Mouse (Mus musculus): ENCODE results near the gene Ccdc71. TPM values are rescaled to one million over a fixed set of nuclear protein-coding genes. Genes with fewer than 3 reads are reported as not detected.

Gene Ccdc71
- polyA plus RNA-seq, 1 experiment from 2014 or later, result 42.2 TPM

DNA sequence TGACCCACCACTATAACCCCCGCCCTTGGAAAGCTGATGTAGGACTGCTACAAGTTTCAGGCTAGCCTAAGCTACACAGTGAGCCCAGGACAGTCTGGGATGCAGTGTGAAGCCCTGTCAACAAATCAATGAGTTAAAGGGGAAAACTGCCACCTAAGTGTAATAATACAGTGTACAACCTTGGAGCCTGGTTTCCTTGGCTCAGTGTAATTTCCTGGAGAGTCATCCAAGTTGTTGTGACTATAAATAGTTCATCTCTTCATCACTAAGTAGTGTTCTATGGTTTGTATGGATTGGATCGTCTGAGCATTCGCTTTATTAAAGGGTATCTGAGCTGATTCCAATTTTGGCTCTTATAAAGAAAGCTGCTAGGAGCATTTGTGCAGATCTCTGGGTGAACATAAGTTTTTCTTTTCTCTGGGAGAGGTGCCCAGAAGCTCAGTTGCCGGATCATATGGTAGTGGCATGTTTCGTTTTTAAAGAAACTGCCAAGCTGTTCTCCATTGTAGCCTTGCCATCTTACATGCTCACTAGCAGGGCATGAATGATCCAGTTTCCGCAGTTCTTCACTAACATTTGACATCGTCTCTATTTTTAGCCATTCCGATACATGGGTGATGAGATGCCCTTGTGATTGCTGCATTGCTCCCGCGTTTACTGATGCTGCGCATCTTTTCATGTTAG lies 18.9 kb upstream of the Ccdc71 start:
- no peaks in the 10 kb centered on the region for H3K4me1 ChIP-seq (ENCODE audit: control insufficient read depth, insufficient read depth, low read length)
- H3K36me3 ChIP-seq (ENCODE audit: control insufficient read depth, insufficient read depth, low read length), result no peaks in the 10 kb centered on the region
- DNase-seq (ENCODE audit: low spot score) (peak; percentile 40), ATAC-seq (ENCODE audit: low read depth) (no peak)
- WGBS, result 76% methylated on average over 11 of the region's 11 CpGs
- H3K4me3 ChIP-seq (ENCODE audit: low read depth, low read length), result no peak overlapping the region
- no peak overlapping the region for H3K27ac ChIP-seq (replicated peaks; ENCODE audit: low read depth, low read length)
- H3K9me3 ChIP-seq (ENCODE audit: control insufficient read depth, low read length), result no peaks in the 10 kb centered on the region
- no peaks in the 10 kb centered on the region for H3K27me3 ChIP-seq (replicated peaks; ENCODE audit: control insufficient read depth, insufficient read depth, low read length)
- no peak overlapping the region for H3K4me2 ChIP-seq (ENCODE audit: low read depth, low read length)
- H3K9ac ChIP-seq (ENCODE audit: low read depth, low read length), result no peak overlapping the region

DNA sequence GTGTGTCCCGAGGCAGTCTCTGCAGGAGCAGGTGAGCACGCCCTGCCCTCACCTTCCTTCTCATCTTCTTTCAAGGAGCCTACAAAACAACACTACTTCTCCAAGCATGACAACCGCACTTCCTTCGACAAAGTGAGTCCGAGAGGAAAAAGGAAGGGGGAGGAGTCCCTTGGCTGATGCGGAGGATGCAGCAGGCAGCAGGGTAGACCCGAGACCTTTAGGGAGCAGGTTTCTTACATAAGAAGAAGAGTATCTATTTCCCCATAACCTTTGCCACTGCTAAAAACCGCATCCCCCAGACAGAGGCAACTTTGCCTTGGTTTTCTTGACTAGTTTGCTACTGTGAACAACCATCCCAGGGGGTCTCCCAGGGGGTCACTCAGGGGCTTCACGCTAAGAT lies 15.2 kb upstream of the Ccdc71 start:
- H3K9me3 ChIP-seq (ENCODE audit: control insufficient read depth, low read length), result no peaks in the 10 kb centered on the region
- ATAC-seq (ENCODE audit: low read depth), result no peak
- WGBS, result 60% methylated on average over 9 of the region's 9 CpGs
- H3K27me3 ChIP-seq (replicated peaks; ENCODE audit: control insufficient read depth, insufficient read depth, low read length), result no peaks in the 10 kb centered on the region
- peaks cover 10% of the 10 kb centered on the region for H3K4me1 ChIP-seq (ENCODE audit: control insufficient read depth, insufficient read depth, low read length)
- no peak overlapping the region for H3K27ac ChIP-seq (replicated peaks; ENCODE audit: low read depth, low read length)
- H3K4me2 ChIP-seq (ENCODE audit: low read depth, low read length), result no peak overlapping the region
- H3K4me3 ChIP-seq (ENCODE audit: low read depth, low read length), result no peak overlapping the region
- peaks cover 16% of the 10 kb centered on the region for H3K36me3 ChIP-seq (ENCODE audit: control insufficient read depth, insufficient read depth, low read length)
- no peak overlapping the region for H3K9ac ChIP-seq (ENCODE audit: low read depth, low read length)
- DNase-seq (ENCODE audit: low spot score), result no peak

DNA sequence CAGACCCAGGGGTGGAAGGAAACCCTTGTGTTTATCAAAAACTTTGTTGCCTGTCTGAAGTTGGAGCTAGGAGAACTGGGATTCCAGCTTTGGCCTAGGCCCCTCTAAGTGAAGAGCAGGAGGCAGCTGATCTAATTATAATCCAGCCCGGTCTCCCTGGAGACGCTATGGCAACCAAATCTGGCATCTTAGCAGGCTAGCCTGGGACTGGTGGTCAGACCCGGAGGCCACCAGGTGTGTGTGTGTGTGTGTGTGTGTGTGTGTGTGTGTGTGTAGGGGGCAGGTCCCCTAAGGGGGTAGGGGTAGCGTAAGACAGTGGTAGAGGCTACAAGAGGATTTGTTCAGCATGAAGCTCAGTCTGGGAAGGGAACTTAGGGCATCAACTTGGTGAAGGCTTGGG lies 10.5 kb upstream of the Ccdc71 start:
- H3K9ac ChIP-seq (ENCODE audit: low read depth, low read length), result peak overlapping the region; percentile 41; the same call in 1 of the 2 replicates
- ATAC-seq (ENCODE audit: low read depth) (peak; percentile 17; the same call in 1 of the 2 replicates), DNase-seq (ENCODE audit: low spot score) (peak; percentile 77)
- peaks cover 36% of the 10 kb centered on the region for H3K4me1 ChIP-seq (ENCODE audit: control insufficient read depth, insufficient read depth, low read length)
- peaks cover 16% of the 10 kb centered on the region for H3K36me3 ChIP-seq (ENCODE audit: control insufficient read depth, insufficient read depth, low read length)
- H3K9me3 ChIP-seq (ENCODE audit: control insufficient read depth, low read length), result no peaks in the 10 kb centered on the region
- WGBS, result 33% methylated on average over 4 of the region's 4 CpGs
- no peaks in the 10 kb centered on the region for H3K27me3 ChIP-seq (replicated peaks; ENCODE audit: control insufficient read depth, insufficient read depth, low read length)
- H3K27ac ChIP-seq (replicated peaks; ENCODE audit: low read depth, low read length), result peak overlapping the region; percentile 45; the same call in 1 of the 2 replicates
- H3K4me3 ChIP-seq (ENCODE audit: low read depth, low read length), result peak overlapping the region; percentile 6; the same call in 1 of the 2 replicates
- peak overlapping the region; percentile 78 for H3K4me2 ChIP-seq (ENCODE audit: low read depth, low read length)

DNA sequence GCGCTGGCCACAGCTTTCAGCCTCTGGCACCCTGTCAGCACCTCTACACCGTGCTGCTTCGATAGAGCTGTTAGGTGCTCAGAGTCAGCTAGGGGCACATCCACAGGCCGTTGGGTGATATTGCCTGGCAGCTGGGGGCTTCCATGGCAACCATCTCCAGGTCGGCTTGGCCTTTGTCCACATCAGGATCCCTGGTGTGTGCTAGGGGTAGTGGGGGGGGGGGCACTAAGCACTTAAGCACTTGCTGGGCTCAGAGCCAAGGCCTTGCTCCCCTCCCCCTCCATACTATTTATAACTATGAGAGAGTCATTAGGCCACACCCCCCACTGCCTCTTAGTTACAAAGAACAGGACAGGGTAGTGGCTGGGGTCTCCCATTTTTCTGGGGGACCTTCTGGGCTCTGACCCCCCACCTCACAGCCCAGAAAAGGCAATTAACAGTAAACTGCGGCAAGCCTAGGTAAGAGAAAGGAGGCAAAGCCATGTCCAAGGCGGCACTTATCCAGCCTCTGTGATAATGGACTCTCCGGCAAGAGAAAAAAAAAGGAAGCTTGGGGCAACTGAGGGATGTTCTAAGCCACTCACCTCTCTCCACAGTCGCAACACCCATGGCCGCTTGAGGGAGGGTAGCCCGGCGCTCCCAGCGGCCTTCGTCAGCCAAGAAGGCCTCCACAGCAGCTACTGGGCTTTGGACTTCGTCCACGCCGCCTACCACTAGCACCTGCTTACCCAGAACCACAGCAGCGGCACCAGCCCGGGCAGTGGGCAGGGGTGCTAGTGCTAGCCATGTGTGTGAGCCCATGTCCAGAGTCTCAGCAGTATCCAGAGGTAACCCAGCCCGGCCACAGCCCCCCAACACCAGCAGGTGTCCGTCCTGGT lies 9.8 kb upstream of the Ccdc71 start:
- H3K4me2 ChIP-seq (ENCODE audit: low read depth, low read length), result peak overlapping the region; percentile 78
- peak overlapping the region; percentile 41; the same call in 1 of the 2 replicates for H3K9ac ChIP-seq (ENCODE audit: low read depth, low read length)
- peaks cover 16% of the 10 kb centered on the region for H3K36me3 ChIP-seq (ENCODE audit: control insufficient read depth, insufficient read depth, low read length)
- peak; percentile 58 for ATAC-seq (ENCODE audit: low read depth)
- peak overlapping the region; percentile 60; the same call in 1 of the 2 replicates for H3K4me3 ChIP-seq (ENCODE audit: low read depth, low read length)
- DNase-seq (ENCODE audit: low spot score), result peak; percentile 90
- H3K27me3 ChIP-seq (replicated peaks; ENCODE audit: control insufficient read depth, insufficient read depth, low read length), result no peaks in the 10 kb centered on the region
- no peaks in the 10 kb centered on the region for H3K9me3 ChIP-seq (ENCODE audit: control insufficient read depth, low read length)
- H3K4me1 ChIP-seq (ENCODE audit: control insufficient read depth, insufficient read depth, low read length), result peaks cover 36% of the 10 kb centered on the region
- WGBS, result 59% methylated on average over 18 of the region's 21 CpGs
- peak overlapping the region; percentile 52 for H3K27ac ChIP-seq (replicated peaks; ENCODE audit: low read depth, low read length)

DNA sequence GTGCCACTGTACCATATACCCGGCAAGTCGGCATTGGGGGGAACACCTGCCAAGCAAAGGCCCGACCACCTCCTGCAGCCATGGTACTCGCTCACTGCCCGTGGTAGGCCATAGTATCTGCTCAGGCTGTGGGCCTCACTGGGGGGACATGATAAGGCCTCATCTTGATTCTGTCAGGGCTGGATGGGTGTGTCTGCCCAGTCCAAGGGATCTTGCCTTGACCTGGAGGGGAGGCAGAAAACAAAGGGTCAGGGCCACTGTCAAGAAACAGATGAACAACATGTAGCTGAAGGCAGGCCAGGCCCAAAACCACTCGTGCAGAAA lies 9.2 kb upstream of the Ccdc71 start:
- no peaks in the 10 kb centered on the region for H3K27me3 ChIP-seq (replicated peaks; ENCODE audit: control insufficient read depth, insufficient read depth, low read length)
- no peaks in the 10 kb centered on the region for H3K9me3 ChIP-seq (ENCODE audit: control insufficient read depth, low read length)
- DNase-seq (ENCODE audit: low spot score) (no peak), ATAC-seq (ENCODE audit: low read depth) (no peak)
- WGBS, result 74% methylated on average over 6 of the region's 6 CpGs
- H3K36me3 ChIP-seq (ENCODE audit: control insufficient read depth, insufficient read depth, low read length), result peaks cover 16% of the 10 kb centered on the region
- H3K4me3 ChIP-seq (ENCODE audit: low read depth, low read length), result peak overlapping the region; percentile 60; the same call in 1 of the 2 replicates
- 0 out of 2 replicates have a peak overlapping the region, but pooled peaks have one; percentile 52 for H3K27ac ChIP-seq (replicated peaks; ENCODE audit: low read depth, low read length)
- no peak overlapping the region for H3K9ac ChIP-seq (ENCODE audit: low read depth, low read length)
- peak overlapping the region; percentile 78 for H3K4me2 ChIP-seq (ENCODE audit: low read depth, low read length)
- peaks cover 36% of the 10 kb centered on the region for H3K4me1 ChIP-seq (ENCODE audit: control insufficient read depth, insufficient read depth, low read length)

DNA sequence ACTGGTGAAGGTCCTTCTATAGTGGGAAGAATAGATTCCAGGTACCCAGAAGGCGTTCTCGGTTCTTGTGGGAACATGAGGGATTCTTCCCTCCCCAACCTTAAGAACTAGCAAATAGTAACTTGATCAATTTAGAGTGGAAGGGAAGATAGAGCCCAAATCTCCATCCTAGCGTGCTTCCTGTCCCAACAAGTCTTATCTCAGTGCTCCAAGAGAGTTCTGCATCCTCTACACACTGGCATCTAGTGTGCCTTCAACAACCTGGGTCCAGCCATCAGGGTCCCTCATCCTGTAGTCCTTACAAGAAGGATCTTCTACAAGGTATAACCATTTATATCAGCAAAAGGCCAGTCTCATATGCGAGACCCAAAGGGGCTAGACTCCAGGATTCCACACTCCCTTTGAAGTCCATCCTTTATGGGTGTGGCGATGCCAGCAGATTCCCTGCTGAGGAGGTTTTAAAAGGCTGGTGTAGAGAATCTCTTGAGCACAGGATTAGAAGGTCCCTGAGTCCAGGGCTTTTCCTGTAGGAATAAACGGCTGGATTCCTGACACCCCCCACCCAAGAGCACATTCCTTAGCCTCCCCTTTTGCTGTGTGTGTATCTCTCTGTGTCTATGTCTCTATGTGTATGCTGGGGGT lies 8.7 kb upstream of the Ccdc71 start:
- peaks cover 16% of the 10 kb centered on the region for H3K36me3 ChIP-seq (ENCODE audit: control insufficient read depth, insufficient read depth, low read length)
- peak overlapping the region; percentile 78 for H3K4me2 ChIP-seq (ENCODE audit: low read depth, low read length)
- no peaks in the 10 kb centered on the region for H3K27me3 ChIP-seq (replicated peaks; ENCODE audit: control insufficient read depth, insufficient read depth, low read length)
- H3K9ac ChIP-seq (ENCODE audit: low read depth, low read length), result peak overlapping the region; percentile 74
- ATAC-seq (ENCODE audit: low read depth), result no peak
- H3K4me1 ChIP-seq (ENCODE audit: control insufficient read depth, insufficient read depth, low read length), result peaks cover 36% of the 10 kb centered on the region
- H3K27ac ChIP-seq (replicated peaks; ENCODE audit: low read depth, low read length), result peak overlapping the region; percentile 79
- no peak for DNase-seq (ENCODE audit: low spot score)
- no peaks in the 10 kb centered on the region for H3K9me3 ChIP-seq (ENCODE audit: control insufficient read depth, low read length)
- 50% methylated on average over 6 of the region's 6 CpGs for WGBS
- H3K4me3 ChIP-seq (ENCODE audit: low read depth, low read length), result peak overlapping the region; percentile 60

DNA sequence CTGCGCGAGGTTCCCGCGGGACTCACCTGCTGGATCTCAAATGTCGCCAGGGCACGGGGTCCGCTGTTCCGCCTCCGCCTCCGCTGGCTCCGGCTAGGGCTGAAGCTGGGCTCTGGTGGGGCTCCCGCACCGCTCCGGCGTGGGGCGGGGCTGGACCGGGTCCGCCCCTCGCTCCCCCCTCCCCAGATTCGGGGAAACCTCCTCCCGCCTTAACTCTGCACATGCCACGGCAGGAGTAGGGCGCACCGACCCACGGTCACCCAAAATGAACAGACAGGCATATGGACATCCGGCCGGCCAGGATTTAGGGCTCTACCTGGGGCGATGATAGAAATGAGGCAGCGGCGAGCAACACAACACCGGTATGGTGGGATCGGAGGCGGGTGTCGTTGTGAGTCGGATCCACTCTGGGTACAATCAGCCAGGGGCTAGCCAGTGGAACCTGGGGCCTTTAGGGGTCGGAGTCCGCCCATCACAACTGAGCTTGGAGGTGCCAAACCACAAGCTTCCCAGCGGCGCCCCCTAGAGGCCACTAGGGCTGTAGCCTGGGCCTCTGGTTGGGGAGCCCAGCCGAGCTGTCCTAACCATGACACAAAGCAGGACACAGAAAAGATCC lies 7.9 kb upstream of the Ccdc71 start:
- peaks cover 16% of the 10 kb centered on the region for H3K36me3 ChIP-seq (ENCODE audit: control insufficient read depth, insufficient read depth, low read length)
- peak overlapping the region; percentile 78 for H3K4me2 ChIP-seq (ENCODE audit: low read depth, low read length)
- DNase-seq (ENCODE audit: low spot score) (peak; percentile 94), ATAC-seq (ENCODE audit: low read depth) (peak; percentile 92)
- H3K27ac ChIP-seq (replicated peaks; ENCODE audit: low read depth, low read length), result peak overlapping the region; percentile 79
- no peaks in the 10 kb centered on the region for H3K9me3 ChIP-seq (ENCODE audit: control insufficient read depth, low read length)
- WGBS, result under 1% methylated on average over 35 of the region's 40 CpGs
- H3K4me3 ChIP-seq (ENCODE audit: low read depth, low read length), result peak overlapping the region; percentile 60
- H3K27me3 ChIP-seq (replicated peaks; ENCODE audit: control insufficient read depth, insufficient read depth, low read length), result no peaks in the 10 kb centered on the region
- H3K4me1 ChIP-seq (ENCODE audit: control insufficient read depth, insufficient read depth, low read length), result peaks cover 36% of the 10 kb centered on the region
- peak overlapping the region; percentile 74 for H3K9ac ChIP-seq (ENCODE audit: low read depth, low read length)

DNA sequence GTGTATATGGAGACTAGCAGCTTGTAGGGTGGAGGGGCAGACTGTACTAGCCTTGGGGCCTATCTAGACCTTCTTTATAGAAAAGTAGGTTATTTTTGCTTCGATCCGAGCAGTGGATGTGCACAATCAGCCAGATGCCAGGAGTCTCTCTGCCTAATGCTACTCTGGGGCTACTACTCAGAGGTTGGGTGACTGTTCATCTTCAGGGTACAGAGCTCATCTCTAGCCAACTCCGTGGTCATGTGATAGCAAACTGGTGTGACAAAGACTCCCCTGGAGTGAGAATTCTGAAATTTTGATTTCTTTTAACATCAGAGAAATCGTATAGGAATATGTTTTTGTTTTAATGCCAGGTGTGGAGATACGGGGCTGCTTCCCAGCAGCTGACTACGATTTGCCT lies 7.4 kb upstream of the Ccdc71 start:
- peak overlapping the region; percentile 60 for H3K4me3 ChIP-seq (ENCODE audit: low read depth, low read length)
- H3K36me3 ChIP-seq (ENCODE audit: control insufficient read depth, insufficient read depth, low read length), result peaks cover 12% of the 10 kb centered on the region
- peak overlapping the region; percentile 79 for H3K27ac ChIP-seq (replicated peaks; ENCODE audit: low read depth, low read length)
- peaks cover 36% of the 10 kb centered on the region for H3K4me1 ChIP-seq (ENCODE audit: control insufficient read depth, insufficient read depth, low read length)
- no peaks in the 10 kb centered on the region for H3K27me3 ChIP-seq (replicated peaks; ENCODE audit: control insufficient read depth, insufficient read depth, low read length)
- H3K4me2 ChIP-seq (ENCODE audit: low read depth, low read length), result peak overlapping the region; percentile 78
- no peak for ATAC-seq (ENCODE audit: low read depth)
- WGBS, result 20% methylated on average over 6 of the region's 6 CpGs
- H3K9me3 ChIP-seq (ENCODE audit: control insufficient read depth, low read length), result no peaks in the 10 kb centered on the region
- peak overlapping the region; percentile 74 for H3K9ac ChIP-seq (ENCODE audit: low read depth, low read length)
- DNase-seq (ENCODE audit: low spot score), result no peak
